Mouse (Mus musculus): ENCODE data around the gene Zbtb33. TPM values are rescaled to one million over a fixed set of nuclear protein-coding genes. Genes with fewer than 3 reads are reported as not detected.

Zbtb33 gene
- polyA plus RNA-seq, 1 experiment from 2014 or later, result 3.0 TPM

- DNase-seq (ENCODE audit: low spot score), result no peak
- H3K9me3 ChIP-seq, result no peaks in the 10 kb centered on the region
- H3K27me3 ChIP-seq (replicated peaks; ENCODE audit: low read depth, poor library complexity, severe bottlenecking), result no peaks in the 10 kb centered on the region
- WGBS, result 91% methylated on average over 9 of the region's 9 CpGs
- H3K4me1 ChIP-seq, result no peaks in the 10 kb centered on the region
- H3K27ac ChIP-seq (replicated peaks), result no peak overlapping the region
- H3K36me3 ChIP-seq (replicated peaks), result no peaks in the 10 kb centered on the region
- H3K4me3 ChIP-seq, result no peak overlapping the region
Observed at GRCm38 (mm10) chrX:38216986-38217675, 27.5 kb downstream of the Zbtb33 start.

DNA sequence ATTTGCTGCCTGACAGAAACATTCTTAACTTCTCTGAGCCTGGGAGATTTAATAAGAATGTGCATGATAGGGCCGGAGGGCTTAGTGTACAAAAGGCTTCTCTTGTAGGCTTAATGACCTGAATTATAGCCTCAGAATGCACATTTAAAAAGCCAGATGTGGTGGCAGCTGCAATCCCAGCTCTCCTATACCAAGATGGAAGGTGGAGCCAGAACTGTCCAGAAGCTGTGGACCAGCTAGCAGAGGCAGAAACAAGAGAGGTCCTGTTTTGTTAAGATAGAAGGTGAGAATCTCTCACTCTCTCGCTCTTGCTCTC, 28.0 kb downstream of the Zbtb33 start:
- Histone ChIP-seq H3K36me3 (replicated peaks) (no peaks in the 10 kb centered on the region), H3K4me3 (no peak overlapping the region), H3K27me3 (replicated peaks; ENCODE audit: low read depth, poor library complexity, severe bottlenecking) (no peaks in the 10 kb centered on the region), H3K9me3 (no peaks in the 10 kb centered on the region), H3K4me1 (no peaks in the 10 kb centered on the region), H3K27ac (replicated peaks) (no peak overlapping the region)
- 87% methylated on average over 2 of the region's 2 CpGs for WGBS
- no peak for DNase-seq (ENCODE audit: low spot score)

GRCm38 (mm10) chrX:38222757-38223156, 33.2 kb downstream of the Zbtb33 start:
- Histone ChIP-seq H3K4me1 (no peaks in the 10 kb centered on the region), H3K4me3 (no peak overlapping the region), H3K27ac (replicated peaks) (no peak overlapping the region), H3K9me3 (no peaks in the 10 kb centered on the region), H3K36me3 (replicated peaks) (no peaks in the 10 kb centered on the region), H3K27me3 (replicated peaks; ENCODE audit: low read depth, poor library complexity, severe bottlenecking) (no peaks in the 10 kb centered on the region)
- 50% methylated on average over 2 of the region's 2 CpGs for WGBS
- DNase-seq (ENCODE audit: low spot score), result no peak

GRCm38 (mm10) chrX:38229888-38230287, 40.3 kb downstream of the Zbtb33 start:
- Histone ChIP-seq H3K27ac (replicated peaks) (no peak overlapping the region), H3K4me3 (no peak overlapping the region), H3K27me3 (replicated peaks; ENCODE audit: low read depth, poor library complexity, severe bottlenecking) (no peaks in the 10 kb centered on the region), H3K36me3 (replicated peaks) (no peaks in the 10 kb centered on the region), H3K4me1 (no peaks in the 10 kb centered on the region), H3K9me3 (no peaks in the 10 kb centered on the region)
- DNase-seq (ENCODE audit: low spot score), result no peak
- WGBS, result 82% methylated on average over 1 of the region's 1 CpGs

DNA sequence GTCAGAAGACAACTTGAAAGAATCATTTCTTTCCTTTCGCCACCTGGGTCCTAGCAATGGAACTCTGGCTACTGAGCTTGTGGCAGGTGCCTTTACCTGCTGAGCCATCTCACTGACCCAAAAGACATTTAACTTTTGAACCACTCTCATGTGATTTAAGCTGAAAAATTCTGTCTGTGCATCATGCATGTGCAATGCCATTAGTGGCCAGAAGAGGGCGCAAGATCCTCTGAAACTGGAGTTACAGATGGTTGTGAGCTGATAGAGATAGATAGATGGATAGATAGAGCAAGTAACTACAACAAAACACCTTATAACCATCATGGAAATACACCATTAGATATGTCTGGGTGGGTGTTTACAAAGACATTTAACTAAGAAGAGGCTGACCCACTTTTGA, 48.1 kb downstream of the Zbtb33 start:
- Histone ChIP-seq H3K27ac (replicated peaks) (no peak overlapping the region), H3K36me3 (replicated peaks) (no peaks in the 10 kb centered on the region), H3K4me3 (no peak overlapping the region), H3K4me1 (no peaks in the 10 kb centered on the region), H3K27me3 (replicated peaks; ENCODE audit: low read depth, poor library complexity, severe bottlenecking) (no peaks in the 10 kb centered on the region), H3K9me3 (no peaks in the 10 kb centered on the region)
- DNase-seq (ENCODE audit: low spot score), result no peak
- 30% methylated on average over 2 of the region's 2 CpGs for WGBS

Small RNAs within 50 kb of the gene (microRNA-seq; reads per million reads assigned to microRNA genes)
- 0.91 reads per million for gene Mir3110

Other genes with a start within 250 kb of the Zbtb33 start
- gene Btg1-ps1, start 171.0 kb upstream of the Zbtb33 start, polyA plus RNA-seq (2016; fragmentation: Nextera tagmentation; extraction: Ambion mirVana), result not detected in 2 replicates
- not detected in 2 replicates for gene Btg1-ps2, start 146.7 kb upstream of the Zbtb33 start, polyA plus RNA-seq (2016; fragmentation: Nextera tagmentation; extraction: Ambion mirVana)
- not detected in 2 replicates for gene Rhox10, start 123.3 kb upstream of the Zbtb33 start, polyA plus RNA-seq (2016; fragmentation: Nextera tagmentation; extraction: Ambion mirVana)
- not detected in 2 replicates for gene Rhox11, start 104.7 kb upstream of the Zbtb33 start, polyA plus RNA-seq (2016; fragmentation: Nextera tagmentation; extraction: Ambion mirVana)
- gene Rhox12, start 78.9 kb upstream of the Zbtb33 start, polyA plus RNA-seq (2016; fragmentation: Nextera tagmentation; extraction: Ambion mirVana), result not detected in 2 replicates
- gene Rhox13, start 68.6 kb upstream of the Zbtb33 start, polyA plus RNA-seq (2016; fragmentation: Nextera tagmentation; extraction: Ambion mirVana), result not detected in 2 replicates
- gene Tmem255a, start 62.6 kb downstream of the Zbtb33 start, polyA plus RNA-seq (2016; fragmentation: Nextera tagmentation; extraction: Ambion mirVana), result 19.4 and 22.4 TPM in 2 replicates
- 0.09 TPM in 1 of 2 replicates, not detected in the other for gene Atp1b4, start 126.4 kb downstream of the Zbtb33 start, polyA plus RNA-seq (2016; fragmentation: Nextera tagmentation; extraction: Ambion mirVana)